Mouse (Mus musculus): Measurements from ENCODE around the gene Slc27a2. TPM values are rescaled to one million over a fixed set of nuclear protein-coding genes. Genes with fewer than 3 reads are reported as not detected.

The Slc27a2 gene
- polyA plus RNA-seq, 1 experiment from 2014 or later: 56.3 TPM

DNA sequence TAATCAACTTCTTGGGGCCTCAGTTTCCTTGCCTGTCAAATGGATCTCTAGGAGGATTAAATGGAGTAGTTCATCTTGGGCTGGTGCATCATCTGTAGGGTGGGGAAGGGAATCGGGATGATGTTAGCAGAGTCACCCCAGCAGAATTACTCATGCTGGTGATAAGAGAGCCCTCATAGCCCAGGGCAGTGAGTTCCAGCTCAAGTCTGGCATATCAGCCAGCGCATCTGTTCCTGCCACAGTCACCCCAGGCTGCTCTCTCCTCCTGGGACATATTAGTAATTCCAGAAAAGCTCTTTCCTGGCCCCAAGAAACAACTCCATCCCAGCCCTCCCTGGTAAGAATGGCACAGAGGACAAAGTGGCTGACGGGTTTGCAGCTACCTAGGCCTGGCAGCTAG, 63.1 kb downstream of the Slc27a2 start:
- Histone ChIP-seq H3K36me3 (no peaks in the 10 kb centered on the region), H3K9ac (no peak overlapping the region), H3K9me3 (replicated peaks) (no peaks in the 10 kb centered on the region), H3K4me2 (no peak overlapping the region), H3K27me3 (replicated peaks) (no peaks in the 10 kb centered on the region), H3K4me1 (peaks cover 14% of the 10 kb centered on the region), H3K27ac (no peak overlapping the region), H3K4me3 (no peak overlapping the region)
- 65% methylated on average over 3 of the region's 3 CpGs for WGBS (ENCODE audit: insufficient replicate concordance)
- no peak for ATAC-seq

DNA sequence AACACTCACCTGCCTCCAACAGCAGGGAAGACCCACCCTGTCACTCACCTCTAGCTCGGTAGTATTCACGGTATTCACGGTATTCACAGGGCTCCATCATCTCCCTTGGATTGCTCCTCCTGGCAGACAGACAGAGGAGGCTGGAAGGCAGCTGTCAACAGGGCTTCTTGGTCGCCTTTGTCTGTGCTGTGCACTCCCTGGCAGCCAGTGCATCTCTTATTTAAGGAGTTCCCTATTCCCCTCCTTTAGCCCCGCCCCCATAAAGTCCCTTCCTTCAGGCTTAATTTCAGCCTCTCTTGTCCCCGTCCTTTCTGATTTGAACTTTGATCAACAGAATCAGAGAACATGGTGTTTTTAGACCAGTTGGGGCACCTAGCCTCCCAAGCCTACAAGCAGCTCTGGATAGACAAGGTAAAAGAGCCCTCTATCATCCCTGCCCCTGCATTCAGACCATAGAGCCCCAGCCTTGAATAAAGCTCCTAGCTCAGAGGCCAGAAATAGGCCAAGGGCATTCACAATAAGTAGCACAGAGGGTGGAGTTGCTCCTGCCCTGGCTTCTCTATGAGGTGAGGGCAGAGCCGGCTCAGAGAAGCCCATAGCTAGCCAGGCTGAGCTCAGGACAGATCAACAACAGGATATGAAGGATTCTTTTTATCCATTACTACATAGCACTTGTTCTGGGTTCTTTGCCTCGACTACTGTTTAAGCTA, 66.4 kb downstream of the Slc27a2 start:
- Histone ChIP-seq H3K36me3 (no peaks in the 10 kb centered on the region), H3K27me3 (replicated peaks) (no peaks in the 10 kb centered on the region), H3K4me2 (peak overlapping the region; percentile 43), H3K9me3 (replicated peaks) (no peaks in the 10 kb centered on the region), H3K9ac (no peak overlapping the region), H3K4me1 (peaks cover 14% of the 10 kb centered on the region), H3K4me3 (no peak overlapping the region; the same call in 1 of the 2 replicates), H3K27ac (no peak overlapping the region)
- ATAC-seq: no peak
- WGBS (ENCODE audit: insufficient replicate concordance): 12% methylated on average over 8 of the region's 8 CpGs

DNA sequence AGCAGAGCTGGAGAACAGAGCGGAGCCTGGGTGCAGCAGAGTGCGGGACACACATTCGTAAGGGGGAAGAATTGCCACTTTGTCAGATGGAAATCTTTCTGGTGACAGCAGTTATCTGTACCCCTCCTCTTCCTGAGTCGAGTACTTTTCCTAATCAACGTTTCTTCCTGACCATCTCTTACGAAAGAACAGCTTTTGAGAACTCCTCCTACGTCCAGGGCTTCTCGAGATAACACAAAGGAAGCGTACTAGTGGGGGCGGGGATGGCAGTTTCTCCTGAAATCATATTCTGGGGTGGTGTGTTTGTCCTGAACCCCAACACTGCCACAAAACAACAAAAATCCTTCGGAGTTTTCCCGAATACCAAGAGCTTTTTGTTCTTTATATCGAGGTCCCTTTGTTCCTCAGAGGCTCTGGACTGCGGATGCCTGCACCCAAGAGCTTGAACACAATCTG, 67.1 kb downstream of the Slc27a2 start, which contains the start of gene Hdc:
TSS of gene Hdc (minus strand) at position 51 of the 456 bp plus-strand sequence.
- H3K9ac ChIP-seq: no peak within 1 kb of the TSS
- peaks cover 14% of the 10 kb centered on the region for H3K4me1 ChIP-seq
- H3K27me3 ChIP-seq (replicated peaks): no peaks in the 10 kb centered on the region
- H3K4me3 ChIP-seq: no peak within 1 kb of the TSS; the same call in 1 of the 2 replicates
- WGBS (ENCODE audit: insufficient replicate concordance): 26% methylated on average over 14 of the region's 14 CpGs
- H3K36me3 ChIP-seq: no peaks in the 10 kb centered on the region
- no peak for ATAC-seq
- H3K4me2 ChIP-seq: peak within 1 kb of the TSS; percentile 43
- H3K27ac ChIP-seq: no peak within 1 kb of the TSS
- H3K9me3 ChIP-seq (replicated peaks): no peaks in the 10 kb centered on the region

DNA sequence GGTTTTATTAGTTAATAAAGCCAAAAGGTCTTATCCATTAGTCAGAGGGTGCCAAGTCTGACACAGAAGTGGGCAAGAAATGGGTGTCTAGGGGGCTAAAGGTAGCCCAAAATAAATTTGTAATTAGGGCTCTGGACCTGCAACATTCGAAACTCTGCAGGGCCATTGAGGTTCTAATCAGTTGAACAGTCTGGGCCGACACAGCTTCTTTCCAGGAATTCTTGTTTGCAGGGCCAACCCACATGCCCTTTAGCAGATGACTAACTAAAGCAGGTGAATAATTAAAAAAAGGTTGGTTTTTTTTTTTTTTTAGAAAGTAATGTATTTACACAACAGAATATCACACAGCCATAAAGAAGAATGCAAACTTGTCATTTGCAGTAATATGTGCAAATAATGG, 70.2 kb downstream of the Slc27a2 start:
- ATAC-seq: no peak
- Histone ChIP-seq H3K4me3 (no peak overlapping the region), H3K27ac (no peak overlapping the region)

DNA sequence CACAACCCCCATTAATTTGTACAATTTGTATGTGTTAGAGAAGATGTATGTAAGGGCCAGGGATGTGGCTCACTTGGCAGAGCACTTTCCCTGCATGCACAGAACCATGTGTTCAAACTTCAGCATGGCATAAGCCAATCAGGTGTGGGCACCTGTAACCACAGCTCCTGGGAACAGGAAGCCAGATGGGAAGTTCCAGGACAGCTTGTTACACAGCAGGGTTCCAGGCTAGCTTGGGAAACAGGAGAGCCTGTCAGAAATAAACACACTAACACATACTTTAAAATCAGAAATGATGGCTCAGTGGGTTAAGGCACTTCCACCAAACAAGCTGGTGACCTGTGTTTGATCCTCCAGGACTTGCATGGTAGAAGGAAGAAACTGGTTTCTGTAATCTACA, 70.9 kb downstream of the Slc27a2 start:
- Histone ChIP-seq H3K4me1 (peaks cover 14% of the 10 kb centered on the region), H3K27ac (no peak overlapping the region), H3K9ac (no peak overlapping the region), H3K27me3 (replicated peaks) (no peaks in the 10 kb centered on the region), H3K9me3 (replicated peaks) (no peaks in the 10 kb centered on the region), H3K4me3 (no peak overlapping the region), H3K4me2 (no peak overlapping the region), H3K36me3 (peaks cover 7% of the 10 kb centered on the region; the same call in 1 of the 2 replicates)
- ATAC-seq: no peak

More for the DNA sequence above, 70.2 kb downstream of the Slc27a2 start:
- H3K4me1 ChIP-seq: peaks cover 14% of the 10 kb centered on the region
- H3K27me3 ChIP-seq (replicated peaks): no peaks in the 10 kb centered on the region
- no peak overlapping the region for H3K9ac ChIP-seq
- WGBS (ENCODE audit: insufficient replicate concordance): 53% methylated on average over 2 of the region's 2 CpGs
- no peak overlapping the region for H3K4me2 ChIP-seq
- peaks cover 3% of the 10 kb centered on the region; the same call in 1 of the 2 replicates for H3K36me3 ChIP-seq
- H3K9me3 ChIP-seq (replicated peaks): no peaks in the 10 kb centered on the region

DNA sequence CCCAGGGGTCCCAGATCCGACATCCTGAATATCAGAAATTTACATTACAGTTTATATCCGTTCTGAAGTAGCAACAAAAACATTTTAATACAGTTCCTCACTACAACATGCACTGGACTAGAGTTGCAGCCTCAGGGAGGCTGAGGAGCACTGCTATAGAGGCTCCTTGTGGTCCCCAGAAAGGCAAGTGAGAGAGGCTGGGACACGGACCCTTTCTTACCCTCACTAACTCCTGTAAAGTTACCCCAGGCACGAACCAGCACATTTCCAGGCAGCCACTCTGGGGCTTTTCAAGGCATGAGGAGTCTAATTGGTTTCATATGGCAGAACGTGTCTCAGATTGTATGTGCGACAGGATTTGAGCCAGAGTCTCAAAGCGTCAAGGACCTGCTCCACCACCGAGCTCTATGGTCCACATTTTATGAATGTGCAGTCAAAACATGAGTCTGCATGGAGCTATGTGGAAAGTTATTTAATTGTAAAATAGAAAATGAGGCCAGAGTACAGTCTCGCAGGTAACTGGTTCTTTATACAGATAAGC, 76.3 kb downstream of the Slc27a2 start:
- Histone ChIP-seq H3K4me1 (no peaks in the 10 kb centered on the region), H3K9ac (no peak overlapping the region), H3K4me3 (no peak overlapping the region), H3K36me3 (peaks cover 45% of the 10 kb centered on the region), H3K27me3 (replicated peaks) (no peaks in the 10 kb centered on the region), H3K4me2 (no peak overlapping the region), H3K27ac (no peak overlapping the region), H3K9me3 (replicated peaks) (no peaks in the 10 kb centered on the region)
- no peak for ATAC-seq
- 79% methylated on average over 9 of the region's 9 CpGs for WGBS (ENCODE audit: insufficient replicate concordance)

DNA sequence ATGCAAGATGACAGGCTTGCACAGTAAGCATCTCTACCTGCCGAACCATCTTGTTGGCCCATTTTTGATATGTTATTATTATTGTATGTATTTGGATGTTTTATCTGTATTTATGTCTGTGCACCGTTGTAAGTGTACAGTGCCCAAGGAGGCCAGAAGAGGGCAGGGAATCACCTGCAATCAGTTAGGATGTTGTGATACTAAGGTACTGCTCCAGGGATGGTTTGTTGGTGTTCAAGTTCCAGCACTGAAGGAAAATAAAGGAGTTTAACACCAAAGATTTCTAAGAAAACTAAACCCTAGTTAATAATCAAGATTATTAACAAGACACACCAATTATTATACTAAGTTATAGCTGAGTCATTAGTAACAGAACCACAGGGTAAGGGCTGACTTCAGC, 81.0 kb downstream of the Slc27a2 start:
- WGBS (ENCODE audit: insufficient replicate concordance): 79% methylated on average over 2 of the region's 2 CpGs
- H3K27me3 ChIP-seq (replicated peaks): no peaks in the 10 kb centered on the region
- H3K4me1 ChIP-seq: peaks cover 25% of the 10 kb centered on the region
- H3K9me3 ChIP-seq (replicated peaks): no peaks in the 10 kb centered on the region
- no peak overlapping the region for H3K4me2 ChIP-seq
- no peak overlapping the region for H3K9ac ChIP-seq
- H3K27ac ChIP-seq: no peak overlapping the region
- peaks cover 61% of the 10 kb centered on the region for H3K36me3 ChIP-seq
- no peak overlapping the region for H3K4me3 ChIP-seq
- ATAC-seq: no peak

DNA sequence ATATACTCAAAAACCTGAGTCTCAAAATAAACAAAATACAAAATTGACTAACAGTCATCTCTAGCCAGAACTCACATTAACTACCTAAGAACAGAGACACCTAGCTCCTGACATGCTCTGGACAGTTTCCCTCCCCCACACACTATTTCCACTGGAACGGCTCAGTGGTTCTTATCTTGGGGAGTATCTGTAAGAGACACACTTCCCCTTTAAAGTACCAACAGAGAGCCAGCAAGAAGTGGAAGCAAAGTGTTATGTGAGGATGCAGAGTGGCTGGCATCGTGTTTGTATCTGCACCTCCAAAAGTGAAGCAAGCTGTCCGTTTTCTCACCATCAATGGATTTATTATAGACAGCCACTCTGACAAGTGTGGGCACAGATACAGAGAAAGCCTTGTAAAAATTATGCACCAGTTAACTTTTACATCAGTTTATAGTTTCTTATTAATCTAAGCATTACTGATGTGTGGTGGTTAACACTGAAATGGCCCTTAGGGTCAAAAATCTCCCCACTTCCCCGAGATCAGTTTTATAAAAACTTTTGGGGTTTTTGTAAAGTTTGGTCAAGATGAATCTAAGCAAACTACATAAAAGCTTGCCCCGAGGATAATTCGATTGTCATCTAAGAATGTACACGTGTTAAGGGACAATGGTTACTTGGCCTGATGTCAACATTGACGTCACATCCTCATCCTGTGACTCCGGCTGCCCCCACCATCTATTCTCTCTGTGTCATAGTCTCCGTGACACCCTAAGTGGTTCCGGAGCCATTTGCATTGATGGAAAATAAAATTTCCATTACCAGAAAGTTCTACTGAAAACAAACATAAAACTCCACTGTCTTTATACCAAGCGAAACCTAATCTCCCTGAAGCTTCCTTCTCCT, 84.0 kb downstream of the Slc27a2 start:
- Histone ChIP-seq H3K9me3 (replicated peaks) (no peaks in the 10 kb centered on the region), H3K36me3 (peaks cover 66% of the 10 kb centered on the region), H3K4me3 (no peak overlapping the region), H3K4me2 (no peak overlapping the region), H3K27me3 (replicated peaks) (no peaks in the 10 kb centered on the region), H3K9ac (no peak overlapping the region), H3K27ac (peak overlapping the region; percentile 23; the same call in 1 of the 2 replicates), H3K4me1 (peaks cover 25% of the 10 kb centered on the region)
- peak; percentile 65; the same call in 1 of the 2 replicates for ATAC-seq
- 45% methylated on average over 12 of the region's 12 CpGs for WGBS (ENCODE audit: insufficient replicate concordance)

Other genes with a start within 250 kb of the Slc27a2 start
- 2.2 and 2.5 TPM in 2 replicates for gene Atp8b4, start 51.7 kb upstream of the Slc27a2 start, polyA plus RNA-seq (2016; fragmentation: Nextera tagmentation; extraction: Ambion mirVana)
- gene Hdc, start 66.9 kb downstream of the Slc27a2 start, polyA plus RNA-seq (2016; fragmentation: Nextera tagmentation; extraction: Ambion mirVana): 6.1 and 6.5 TPM in 2 replicates
- gene Gabpb1, start 123.9 kb downstream of the Slc27a2 start, polyA plus RNA-seq (2016; fragmentation: Nextera tagmentation; extraction: Ambion mirVana): 35.3 and 36.2 TPM in 2 replicates
- gene Usp8, start 154.9 kb downstream of the Slc27a2 start, polyA plus RNA-seq (2016; fragmentation: Nextera tagmentation; extraction: Ambion mirVana): 27.7 TPM in 2 replicates
- 2.4 and 2.6 TPM in 2 replicates for gene Usp50, start 231.1 kb downstream of the Slc27a2 start, polyA plus RNA-seq (2016; fragmentation: Nextera tagmentation; extraction: Ambion mirVana)